Mouse (Mus musculus) heart, postnatal 25 days (tissue): ENCODE data around the gene Mboat2. TPM values are rescaled to one million over a fixed set of nuclear protein-coding genes. Genes with fewer than 3 reads are reported as not detected.

Experiments
- DNase-seq: peaks from one replicate; pipeline ENCODE4 v3.0.0; 2022; ENCODE audit warnings: low spot score
- intact Hi-C: fragments of 180-260 bp; cut with DNase I; formaldehyde crosslinking; loops from one replicate; pipeline ENCODE4 v1.15.1; 2025
- total RNA-seq, 2 experiments: library from RNA; stranded (reverse); gene quantifications; 2 replicates each; pipeline ENCODE4 v1.2.3; 2021

Gene Mboat2
- total RNA-seq, 2 experiments from 2014 or later = 10.5 to 16.2 TPM

DNA sequence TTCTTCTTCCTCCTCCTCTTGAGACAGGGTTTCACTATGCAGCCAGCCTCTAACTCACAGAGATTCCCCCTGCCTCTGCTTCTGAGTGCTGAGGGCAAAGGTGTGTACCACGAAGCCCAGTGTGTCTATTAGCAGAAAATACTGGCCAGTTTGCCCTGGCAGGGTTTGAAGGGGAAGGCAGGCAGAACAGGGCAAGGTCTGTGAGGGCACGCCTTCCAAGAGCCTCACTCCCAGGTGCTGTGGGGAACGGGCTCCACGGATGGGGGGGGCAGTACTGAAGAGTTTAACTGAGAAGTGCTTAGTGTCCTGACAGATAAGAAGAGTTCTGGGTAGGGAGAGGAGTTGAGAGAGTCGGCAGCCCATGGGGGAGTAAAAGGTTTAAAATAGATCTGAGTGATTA, 142.9 kb downstream of the Mboat2 start:
- no peak for DNase-seq
- intact Hi-C loops = no loop called here

DNA sequence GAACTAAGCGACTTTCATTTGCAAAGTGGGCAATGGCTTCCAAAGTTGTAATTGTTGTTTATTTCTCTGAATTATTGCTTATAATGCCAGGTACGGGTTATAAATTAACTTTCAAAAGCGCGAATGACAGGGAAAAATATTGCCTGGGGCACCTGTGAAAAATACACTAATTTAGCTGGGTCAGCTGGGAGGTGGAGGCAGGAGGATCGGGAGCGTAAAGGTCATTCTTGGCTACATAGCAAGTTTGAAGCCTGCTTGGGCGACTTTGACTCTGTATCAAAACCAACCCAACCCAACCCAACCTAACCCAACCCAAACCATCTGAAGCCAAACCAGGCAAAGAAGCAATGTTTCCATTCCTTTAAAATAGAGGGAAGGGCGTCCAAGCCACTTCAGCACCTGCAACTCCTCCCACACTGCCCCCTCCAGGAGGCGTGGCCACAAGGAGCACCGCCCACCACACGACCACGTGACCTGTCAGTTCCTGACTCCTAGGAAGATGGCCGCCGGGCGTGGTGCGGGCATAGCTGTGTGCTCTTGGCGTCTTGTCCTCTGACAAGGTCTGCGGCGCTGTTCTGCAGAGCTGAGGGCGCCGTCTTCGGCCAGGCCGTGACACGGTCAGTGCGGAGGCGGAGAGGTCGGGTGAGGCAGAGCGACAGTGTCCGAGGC, 143.9 kb downstream of the Mboat2 start, which contains the start of gene Kidins220:
Gene Kidins220 (plus strand): TSS at position 480 of the 669 bp plus-strand sequence.
- DNase-seq = peak; percentile 86
- intact Hi-C loops = no loop called here

DNA sequence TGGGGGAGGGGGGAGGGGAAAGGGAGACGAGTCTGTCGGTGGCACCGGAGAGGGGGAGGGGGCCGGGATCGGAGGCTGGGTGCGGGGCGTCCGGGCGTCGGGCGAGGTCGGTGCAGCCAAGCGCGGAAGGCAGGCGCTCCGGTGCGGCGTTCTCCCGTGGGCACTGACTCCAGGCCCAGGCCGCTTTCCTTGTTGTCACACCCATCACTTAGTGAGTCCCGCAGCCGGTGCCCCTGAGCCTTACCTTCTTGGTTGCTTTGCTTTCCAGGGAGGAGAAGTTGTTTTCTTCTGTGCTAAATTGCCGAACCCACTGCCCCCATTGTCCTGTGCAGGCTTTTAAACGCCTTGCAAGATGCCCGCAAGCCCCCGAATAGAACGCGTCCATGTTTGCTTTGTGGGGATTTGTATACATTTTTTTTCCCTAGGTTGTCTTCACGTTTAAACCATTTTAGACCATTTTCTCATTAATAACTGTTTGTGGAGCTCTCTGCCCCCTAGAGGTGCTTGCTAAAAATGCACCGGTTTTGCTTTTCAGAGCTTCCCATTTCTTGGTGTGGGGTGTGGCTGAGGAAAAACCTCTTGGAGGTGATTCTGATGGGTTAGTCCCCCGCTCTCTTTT, 144.5 kb downstream of the Mboat2 start:
- intact Hi-C loops = no loop called here

DNA sequence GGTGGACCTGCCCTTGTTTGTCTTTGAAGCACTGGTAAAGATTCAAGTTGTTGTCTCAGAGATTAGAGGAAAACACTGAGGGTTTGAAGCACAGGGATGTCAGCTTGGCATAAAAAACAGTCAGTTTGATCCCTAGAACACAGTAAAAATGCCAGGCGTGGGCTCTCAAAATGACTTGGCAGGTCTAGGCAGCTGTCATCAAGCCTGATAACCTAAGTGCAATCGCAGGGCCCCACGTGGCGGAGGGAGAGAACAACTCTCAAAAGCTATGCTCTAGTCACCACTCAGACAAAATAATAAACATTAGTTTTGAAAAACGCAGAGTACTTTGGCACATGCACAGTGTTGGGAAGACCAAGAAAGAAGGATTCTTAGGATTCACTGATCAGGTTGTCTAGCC, 154.5 kb downstream of the Mboat2 start:
- DNase-seq = no peak
- intact Hi-C loops = no loop called here

More for the DNA sequence above, 144.5 kb downstream of the Mboat2 start:
- peak; percentile 21 for DNase-seq

DNA sequence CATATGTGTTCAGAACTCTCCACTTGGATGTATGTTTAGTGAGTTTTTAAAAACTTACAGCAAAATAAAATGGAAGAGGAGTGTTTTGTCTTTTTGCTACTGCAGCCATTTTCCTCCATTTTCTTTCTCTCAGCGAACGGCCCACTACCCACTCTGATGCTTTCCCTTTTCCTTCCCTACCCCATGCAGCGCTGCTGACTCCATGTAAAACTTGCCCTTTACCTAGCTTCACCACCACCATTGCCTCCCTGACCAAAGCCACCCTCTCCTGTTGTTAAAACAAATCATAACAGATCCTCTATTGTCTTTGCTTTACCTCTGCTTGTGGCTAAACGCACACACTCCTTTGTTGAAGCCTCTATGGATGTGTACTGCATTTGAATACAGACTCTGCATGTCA, 164.7 kb downstream of the Mboat2 start:
- no peak for DNase-seq
- intact Hi-C loops = no loop called here

DNA sequence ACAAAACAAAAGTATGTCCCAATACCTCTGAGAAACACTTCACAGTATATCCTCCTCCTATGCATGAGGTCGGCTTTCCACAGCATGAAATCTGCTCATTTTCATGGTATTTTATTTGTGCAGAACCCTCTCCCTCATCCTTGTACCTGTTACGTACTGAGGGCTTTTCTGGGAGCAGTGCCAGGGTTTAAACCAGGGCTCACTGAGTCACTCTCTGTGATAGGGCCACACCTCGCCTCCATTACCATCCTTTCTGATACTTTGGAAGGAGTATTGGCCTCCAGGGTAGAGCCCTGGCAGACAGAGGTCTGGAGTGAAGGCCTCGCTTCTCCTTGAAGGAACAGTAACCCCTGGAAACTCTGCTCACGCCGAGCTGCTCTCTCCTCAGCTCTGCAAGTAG, 174.7 kb downstream of the Mboat2 start:
- DNase-seq = no peak
- intact Hi-C loops = no loop called here

DNA sequence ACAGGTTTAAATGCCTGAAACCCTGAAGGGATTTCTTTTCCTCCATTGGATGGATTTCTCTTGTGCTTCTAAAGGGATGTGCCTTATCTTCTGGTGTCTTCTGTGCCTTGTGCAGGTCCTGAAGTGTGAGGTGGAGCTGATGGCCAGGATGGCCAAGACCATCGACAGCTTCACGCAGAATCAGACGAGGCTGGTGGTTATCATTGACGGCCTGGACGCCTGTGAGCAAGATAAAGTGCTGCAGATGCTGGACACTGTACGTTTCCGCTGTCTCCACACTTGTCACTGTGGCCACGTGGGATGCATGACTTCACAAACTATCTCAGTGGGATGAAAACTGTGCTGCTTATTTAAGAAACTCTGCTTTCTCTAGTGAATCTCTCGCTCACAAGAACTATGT, 179.3 kb downstream of the Mboat2 start:
- DNase-seq = no peak
- intact Hi-C loops = no loop called here

DNA sequence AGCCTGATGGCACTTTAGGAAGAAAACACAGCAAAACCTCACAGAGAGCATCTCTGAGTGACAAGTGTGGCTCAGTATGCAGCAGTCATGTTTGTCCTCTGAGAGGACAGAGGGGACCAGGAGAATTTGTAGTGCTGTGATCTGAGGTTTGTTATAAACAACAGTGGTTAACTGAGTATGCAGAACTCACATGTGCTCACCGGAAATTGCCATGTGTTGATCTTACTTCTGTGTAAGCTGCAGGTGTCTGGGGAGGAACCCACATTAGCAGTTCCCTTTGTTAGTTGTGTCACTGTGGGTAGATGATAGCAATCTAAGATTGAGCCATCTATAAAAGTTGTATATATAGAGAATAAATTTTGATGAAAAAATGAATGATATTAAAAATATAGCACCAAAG, 179.7 kb downstream of the Mboat2 start:
- no peak for DNase-seq
- intact Hi-C loops = no loop called here

DNA sequence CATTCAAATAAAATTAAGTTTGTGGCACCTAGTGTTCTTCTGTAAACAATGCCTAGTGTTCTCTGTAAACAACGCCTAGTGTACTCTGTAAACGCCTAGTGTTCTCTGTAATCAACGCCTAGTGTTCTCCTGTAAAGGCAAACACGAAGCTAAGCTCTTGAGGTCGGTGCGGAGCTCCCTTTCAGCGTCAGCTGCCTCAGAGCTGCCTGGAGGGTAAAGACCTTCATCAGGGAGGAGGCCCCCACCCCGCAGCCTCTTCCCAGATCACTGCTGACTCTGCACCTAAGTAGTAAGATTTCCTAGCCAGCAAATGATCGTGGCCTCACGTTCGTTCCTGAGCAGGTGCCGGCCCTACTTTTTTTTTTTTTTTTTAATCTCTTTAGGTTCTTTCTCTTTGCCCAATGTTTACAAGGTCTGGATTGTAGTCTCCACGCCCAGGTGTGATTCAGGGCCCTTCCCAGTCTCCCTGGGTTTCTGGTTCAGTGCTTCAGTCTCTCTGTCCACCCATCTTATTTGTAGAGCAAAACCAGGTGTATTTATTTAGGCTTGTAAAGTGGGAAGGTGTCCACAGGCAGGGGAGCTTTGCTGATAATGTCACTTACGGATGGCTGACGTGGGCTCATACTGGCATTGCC, 181.2 kb downstream of the Mboat2 start:
- intact Hi-C loops = loop anchor here (1.0 kb wide), 1 partner anchor 13 kb away; no protein-coding TSS in a partner anchor
- no peak for DNase-seq

DNA sequence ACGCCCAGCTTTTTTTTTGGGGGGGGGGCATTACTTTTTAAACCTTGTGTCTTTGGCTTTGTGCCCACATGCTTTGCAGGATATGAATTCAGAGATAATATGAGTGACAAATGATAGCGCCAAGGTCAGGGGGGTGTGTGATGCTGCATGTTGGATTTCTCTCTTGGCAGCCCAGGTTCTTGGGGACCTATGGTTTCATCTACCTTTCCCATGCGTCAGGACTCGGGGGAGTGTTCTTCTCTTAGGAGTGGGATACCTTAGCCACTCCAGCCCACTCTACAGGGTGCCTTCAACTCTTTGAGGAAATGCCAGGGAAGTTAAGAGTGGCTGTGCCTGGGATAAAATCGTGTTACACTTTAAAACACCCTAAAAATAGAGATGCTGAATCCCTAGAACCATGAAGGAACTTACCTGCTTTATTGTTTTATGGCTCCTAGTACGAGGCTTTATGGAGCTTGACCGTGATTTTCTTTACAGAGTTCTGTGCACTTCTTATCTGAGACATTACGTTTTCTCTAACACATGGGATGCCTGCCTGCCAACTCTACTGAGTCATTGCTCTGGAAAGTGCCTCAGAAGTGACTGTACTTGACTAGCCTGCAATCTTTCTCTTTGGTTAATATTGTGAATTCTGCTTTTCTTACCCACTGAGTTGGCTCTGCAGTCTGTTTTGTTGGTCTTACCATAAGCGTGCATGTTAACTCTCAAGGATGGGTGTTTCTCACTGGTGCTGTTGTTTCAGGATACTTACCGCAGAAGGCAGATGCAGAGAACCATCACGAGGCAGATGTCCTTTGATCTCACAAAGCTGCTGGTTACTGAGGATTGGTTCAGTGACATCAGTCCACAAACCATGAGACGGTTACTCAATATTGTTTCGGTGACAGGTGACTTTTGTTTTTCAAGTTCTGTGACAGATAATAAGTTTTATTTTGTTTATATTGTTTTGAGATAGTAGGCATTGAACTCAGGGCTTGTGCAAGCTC, 182.2 kb downstream of the Mboat2 start:
- intact Hi-C loops = no loop called here
- DNase-seq = no peak

Other genes starting within 250 kb of the Mboat2 start
- 10 to 100 TPM in 1 of 2 experiments, 1 to 10 TPM in 1; 10.0 to 14.9 TPM for gene Klf11, start 179.6 kb upstream of the Mboat2 start, total RNA-seq
- 1 to 10 TPM; 3.4 to 8.0 TPM for gene Cys1, start 149.1 kb upstream of the Mboat2 start, total RNA-seq
- 1 to 10 TPM; 3.6 to 4.8 TPM for gene Rrm2, start 122.6 kb upstream of the Mboat2 start, total RNA-seq
- 10 to 100 TPM; 69.0 to 76.8 TPM for gene Kidins220, start 144.0 kb downstream of the Mboat2 start, total RNA-seq